Mouse (Mus musculus) hindbrain, postnatal 0 days (tissue): ENCODE data around the gene Snx21. TPM values are rescaled to one million over a fixed set of nuclear protein-coding genes. Genes with fewer than 3 reads are reported as not detected.
A peak's percentile ranks its signal among the peaks of the same experiment; 100 is the strongest.

ENCODE experiments used
- ATAC-seq: fragments of 200-750 bp; cut with Nextera tagmentation; 2 replicates; pipeline ENCODE4 v1.8.0; 2017; ENCODE audit warnings: mild to moderate bottlenecking, moderate TSS enrichment, moderate library complexity
- DNase-seq: peaks from one replicate; pipeline ENCODE4 v3.0.0-alpha.2; 2015; ENCODE audit warnings: low spot score
- H3K27ac ChIP-seq: fragments of 300-500 bp; sonication (generic); 2 replicates; pipeline ENCODE4 v1.5.1; 2014; ENCODE audit warnings: mild to moderate bottlenecking
- H3K27me3 ChIP-seq: fragments of 300-500 bp; sonication (generic); 2 replicates; pipeline ENCODE4 v1.6.1; 2014; ENCODE audit warnings: low read length, mixed read lengths; ENCODE audit not compliant: insufficient read depth
- H3K36me3 ChIP-seq: fragments of 300-500 bp; sonication (generic); 2 replicates; pipeline ENCODE4 v1.6.1; 2014; ENCODE audit warnings: low read length, mixed read lengths; ENCODE audit not compliant: insufficient read depth
- H3K4me1 ChIP-seq: fragments of 300-500 bp; sonication (generic); 2 replicates; pipeline ENCODE4 v1.6.1; 2014; ENCODE audit warnings: antibody characterized with exemption, low read length, mixed read lengths; ENCODE audit not compliant: insufficient read depth
- H3K4me2 ChIP-seq: fragments of 300-500 bp; sonication (generic); 2 replicates; pipeline ENCODE4 v1.6.1; 2014; ENCODE audit warnings: low read depth, mild to moderate bottlenecking, low read length, moderate library complexity, mixed read lengths
- H3K4me3 ChIP-seq: fragments of 300-500 bp; sonication (generic); 2 replicates; pipeline ENCODE4 v1.5.1; 2014; ENCODE audit warnings: low read length
- H3K9ac ChIP-seq: fragments of 300-500 bp; sonication (generic); replicated peaks from 2 replicates; pipeline ENCODE4 v1.6.1; 2014; ENCODE audit warnings: mild to moderate bottlenecking, low read length, moderate library complexity, mixed read lengths
- H3K9me3 ChIP-seq: fragments of 300-500 bp; sonication (generic); 2 replicates; pipeline ENCODE4 v1.6.1; 2016; ENCODE audit warnings: low read length, mixed read lengths
- CTCF ChIP-seq: IDR thresholded peaks from 2 replicates; pipeline ENCODE4 v1.5.1; 2016; ENCODE audit warnings: antibody characterized with exemption, control low read depth, low read depth
- WGBS: fragments of 180-500 bp; shearing (Covaris S2); extraction: QIAGEN DNeasy Blood & Tissue Kit; methylation state at CpG from one replicate; pipeline ENCODE4 v1.1.7; 2014; 5-methylcytosine and 5-hydroxymethylcytosine counted together
- polyA plus RNA-seq: library from polyadenylated mRNA; unstranded; fragments of >200 nt; fragmentation: Nextera tagmentation; extraction: Ambion mirVana; gene quantifications from 2 replicates; pipeline ENCODE4 v1.2.1, GENCODE M21; 2015
- total RNA-seq: library from RNA; depleted of rRNA; stranded (reverse); fragments of >200 nt; gene quantifications from 2 replicates; pipeline ENCODE4 v1.2.3, GENCODE M21; 2014; rRNA removed

Gene Snx21
- total RNA-seq (102 and 106 TPM in 2 replicates), polyA plus RNA-seq (44.7 and 47.6 TPM in 2 replicates)

- Histone ChIP-seq H3K27me3 (no peaks in the 10 kb centered on the region), H3K4me1 (no peaks in the 10 kb centered on the region; the same call in 1 of the 2 replicates), H3K4me3 (peak within 1 kb of the TSS; percentile 75), H3K27ac (peak within 1 kb of the TSS; percentile 89), H3K9ac (peak within 1 kb of the TSS; percentile 92), H3K9me3 (no peaks in the 10 kb centered on the region), H3K4me2 (peak within 1 kb of the TSS; percentile 93), H3K36me3 (0 out of 2 replicates have a peak, but pooled peaks cover 4% of the 10 kb centered on the region)
- under 1% methylated on average over 66 of the region's 89 CpGs for WGBS
- DNase-seq (peak; percentile 89), ATAC-seq (peak; percentile 92)
- TF ChIP-seq CTCF = peak; percentile 49
Measured at GRCm38 (mm10) chr2:164785481-164786387, at the start of gene Snx21. Gene Snx21, plus strand, starts transcription at chr2:164785823.

GRCm38 (mm10) chr2:164737377-164738090 lies 48.1 kb upstream of the Snx21 start:
- DNase-seq (no peak), ATAC-seq (no peak)
- no peaks in the 10 kb centered on the region for H3K4me1 ChIP-seq
- no peak overlapping the region for H3K27ac ChIP-seq
- H3K4me2 ChIP-seq = no peak overlapping the region
- H3K9ac ChIP-seq = no peak overlapping the region
- H3K27me3 ChIP-seq = no peaks in the 10 kb centered on the region
- WGBS = 80% methylated on average over 3 of the region's 3 CpGs
- no peaks in the 10 kb centered on the region for H3K9me3 ChIP-seq
- H3K36me3 ChIP-seq = no peaks in the 10 kb centered on the region
- no peak for TF ChIP-seq CTCF
- H3K4me3 ChIP-seq = no peak overlapping the region

GRCm38 (mm10) chr2:164739876-164740275 lies 45.7 kb upstream of the Snx21 start:
- Histone ChIP-seq H3K4me1 (no peaks in the 10 kb centered on the region), H3K27me3 (no peaks in the 10 kb centered on the region), H3K27ac (no peak overlapping the region), H3K9ac (no peak overlapping the region), H3K36me3 (no peaks in the 10 kb centered on the region), H3K4me2 (no peak overlapping the region), H3K4me3 (no peak overlapping the region), H3K9me3 (no peaks in the 10 kb centered on the region)
- WGBS = 63% methylated on average over 7 of the region's 7 CpGs
- no peak for ATAC-seq
- TF ChIP-seq CTCF = no peak
- no peak for DNase-seq

GRCm38 (mm10) chr2:164744987-164745386 lies 40.6 kb upstream of the Snx21 start:
- TF ChIP-seq CTCF = no peak
- no peaks in the 10 kb centered on the region; the same call in 1 of the 2 replicates for H3K36me3 ChIP-seq
- H3K9ac ChIP-seq = peak overlapping the region; percentile 91
- no peaks in the 10 kb centered on the region for H3K27me3 ChIP-seq
- H3K9me3 ChIP-seq = no peaks in the 10 kb centered on the region
- peaks cover 10% of the 10 kb centered on the region for H3K4me1 ChIP-seq
- H3K4me3 ChIP-seq = peak overlapping the region; percentile 96
- H3K4me2 ChIP-seq = peak overlapping the region; percentile 88
- no peak overlapping the region for H3K27ac ChIP-seq
- 76% methylated on average over 13 of the region's 13 CpGs for WGBS
- ATAC-seq (no peak), DNase-seq (no peak)

- H3K9me3 ChIP-seq = no peaks in the 10 kb centered on the region
- peak within 1 kb of the TSS; percentile 83 for H3K27ac ChIP-seq
- TF ChIP-seq CTCF = no peak
- H3K4me3 ChIP-seq = peak within 1 kb of the TSS; percentile 96
- peak within 1 kb of the TSS; percentile 88 for H3K4me2 ChIP-seq
- ATAC-seq (peak; percentile 96), DNase-seq (peak; percentile 97)
- under 1% methylated on average over 69 of the region's 70 CpGs for WGBS
- peaks cover 7% of the 10 kb centered on the region; the same call in 1 of the 2 replicates for H3K36me3 ChIP-seq
- no peaks in the 10 kb centered on the region for H3K27me3 ChIP-seq
- peaks cover 10% of the 10 kb centered on the region for H3K4me1 ChIP-seq
- peak within 1 kb of the TSS; percentile 91 for H3K9ac ChIP-seq
Measured at GRCm38 (mm10) chr2:164745843-164746479, 39.7 kb upstream of the Snx21 start, which contains the start of the genes Wfdc3 and Dnttip1. Gene Wfdc3, minus strand, starts transcription at chr2:164745931. Gene Dnttip1, plus strand, starts transcription at chr2:164745983.

- peaks cover 10% of the 10 kb centered on the region for H3K4me1 ChIP-seq
- ATAC-seq (no peak), DNase-seq (no peak)
- peak overlapping the region; percentile 96 for H3K4me3 ChIP-seq
- H3K36me3 ChIP-seq = peaks cover 11% of the 10 kb centered on the region; the same call in 1 of the 2 replicates
- no peak for TF ChIP-seq CTCF
- WGBS = 55% methylated on average over 8 of the region's 8 CpGs
- H3K4me2 ChIP-seq = peak overlapping the region; percentile 88
- H3K9me3 ChIP-seq = no peaks in the 10 kb centered on the region
- H3K9ac ChIP-seq = peak overlapping the region; percentile 91
- no peak overlapping the region for H3K27ac ChIP-seq
- no peaks in the 10 kb centered on the region for H3K27me3 ChIP-seq
Measured at GRCm38 (mm10) chr2:164746693-164747092, 38.9 kb upstream of the Snx21 start.
